Mouse (Mus musculus) liver, postnatal 0 days (tissue): ENCODE results near the gene Edc4.

Experiments
- CTCF ChIP-seq: sonication (generic); IDR thresholded peaks from 2 replicates; pipeline ENCODE4 v1.5.1; 2016; ENCODE audit warnings: antibody characterized with exemption, low read depth
- EP300 ChIP-seq: IDR thresholded peaks from 2 replicates; pipeline ENCODE4 v1.6.1; 2016; ENCODE audit warnings: antibody characterized with exemption, low read depth, mild to moderate bottlenecking

GRCm38 (mm10) chr8:105931271-105931670, 50.6 kb downstream of the Edc4 start:
- no peak for TF ChIP-seq EP300
- TF ChIP-seq CTCF: no peak
